ENCODE assay signal across 32 mouse cellular contexts in genomic region chr4:115614005-115614404, GRCm38 (mm10). TPM values are rescaled to one million over a fixed set of nuclear protein-coding genes. Genes with fewer than 3 reads are reported as not detected.
"Had no signal": no experiment of that assay in that cellular context is flagged by ENCODE, and none has a peak within 500 bp of the region (broad histone marks: within the 10 kb centered on the region; RNA-seq: fewer than 3 reads in every experiment).

No protein-coding gene starts in this region.

- H3K4me2 ChIP-seq: heart, embryonic 12.5 days; hindbrain, embryonic 12.5 days; hindbrain, embryonic 14.5 days; intestine, embryonic 15.5 days; limb, embryonic 12.5 days; liver, embryonic 11.5 days; liver, embryonic 13.5 days; liver, embryonic 15.5 days had no signal

- H3K27ac ChIP-seq: heart, embryonic 10.5 days; hindbrain, embryonic 10.5 days; hindbrain, embryonic 12.5 days; hindbrain, embryonic 14.5 days; intestine, embryonic 15.5 days; layer of hippocampus, adult 2 months; left cerebral cortex, adult 2 months; limb, embryonic 10.5 days; limb, embryonic 12.5 days; liver, embryonic 13.5 days; liver, embryonic 15.5 days had no signal

- ATAC-seq: hindbrain, embryonic 16.5 days; intestine, embryonic 15.5 days; intestine, postnatal 0 days had no signal

- H3K9ac ChIP-seq: heart, embryonic 12.5 days; hindbrain, embryonic 12.5 days; hindbrain, embryonic 14.5 days; intestine, embryonic 15.5 days; limb, embryonic 12.5 days; liver, embryonic 13.5 days; liver, embryonic 15.5 days had no signal

- H3K4me3 ChIP-seq: heart, embryonic 10.5 days; heart, embryonic 12.5 days; hindbrain, embryonic 10.5 days; hindbrain, embryonic 12.5 days; intestine, embryonic 15.5 days; layer of hippocampus, adult 2 months; left cerebral cortex, adult 2 months; limb, embryonic 10.5 days; limb, embryonic 12.5 days; liver, embryonic 13.5 days; liver, embryonic 15.5 days had no signal

- H3K9me3 ChIP-seq: heart, embryonic 10.5 days; heart, embryonic 12.5 days; hindbrain, embryonic 10.5 days; hindbrain, embryonic 12.5 days; intestine, embryonic 15.5 days; limb, embryonic 10.5 days; limb, embryonic 12.5 days; liver, embryonic 13.5 days; liver, embryonic 15.5 days had no signal

- H3K4me1 ChIP-seq: heart, embryonic 10.5 days; heart, embryonic 12.5 days; hindbrain, embryonic 10.5 days; hindbrain, embryonic 12.5 days; intestine, embryonic 15.5 days; limb, embryonic 10.5 days; limb, embryonic 12.5 days; liver, embryonic 13.5 days; liver, embryonic 15.5 days had no signal

- H3K27me3 ChIP-seq: heart, embryonic 12.5 days; hindbrain, embryonic 12.5 days; intestine, embryonic 15.5 days; limb, embryonic 12.5 days; liver, embryonic 13.5 days; liver, embryonic 15.5 days had no signal

- DNase-seq: gastrocnemius, postnatal 14 days; gastrocnemius, postnatal 36 days; heart, adult 11 months; heart, postnatal 10 days; heart, postnatal 4 days; kidney, adult 18-20 months; kidney, adult 8-10 months; kidney, postnatal 10 days; kidney, postnatal 25 days; kidney, postnatal 4 days; liver; liver, embryonic 13.5 days had no signal

- H3K36me3 ChIP-seq: heart, embryonic 10.5 days; heart, embryonic 12.5 days; hindbrain, embryonic 10.5 days; hindbrain, embryonic 12.5 days; intestine, embryonic 15.5 days; limb, embryonic 10.5 days; limb, embryonic 12.5 days; liver, embryonic 13.5 days; liver, embryonic 15.5 days had no signal

RNA-seq across cellular contexts. Expression of gene Cyp4a32, which starts 13.2 kb away (rescaled TPM):
- polyA plus RNA-seq: gonadal fat pad, adult 2 months; heart, embryonic 10.5 days; heart, embryonic 12.5 days; heart, embryonic 14.5 days; heart, embryonic 16.5 days; hindbrain, embryonic 10.5 days; hindbrain, embryonic 12.5 days; hindbrain, embryonic 14.5 days; hindbrain, embryonic 16.5 days; intestine, embryonic 15.5 days; intestine, postnatal 0 days; kidney, embryonic 14.5 days; kidney, embryonic 16.5 days; limb, embryonic 10.5 days; limb, embryonic 12.5 days; limb, embryonic 14.5 days; liver, embryonic 11.5 days; liver, embryonic 13.5 days; liver, embryonic 15.5 days had no signal

RNA-seq across cellular contexts. Expression of gene Cyp4b1, which starts 33.5 kb away (rescaled TPM):
- polyA plus RNA-seq: limb, embryonic 10.5 days; limb, embryonic 12.5 days had no signal

RNA-seq across cellular contexts. Expression of gene Cyp4a31, which starts 50.6 kb away (rescaled TPM):
- polyA plus RNA-seq: gonadal fat pad, adult 2 months; heart, embryonic 10.5 days; heart, embryonic 12.5 days; heart, embryonic 14.5 days; heart, embryonic 16.5 days; hindbrain, embryonic 10.5 days; hindbrain, embryonic 12.5 days; hindbrain, embryonic 14.5 days; hindbrain, embryonic 16.5 days; intestine, embryonic 15.5 days; intestine, postnatal 0 days; limb, embryonic 10.5 days; limb, embryonic 12.5 days; limb, embryonic 14.5 days; liver, embryonic 11.5 days; liver, embryonic 13.5 days had no signal
